ENCODE assay signal across 8 mouse cellular contexts in the genomic region with DNA sequence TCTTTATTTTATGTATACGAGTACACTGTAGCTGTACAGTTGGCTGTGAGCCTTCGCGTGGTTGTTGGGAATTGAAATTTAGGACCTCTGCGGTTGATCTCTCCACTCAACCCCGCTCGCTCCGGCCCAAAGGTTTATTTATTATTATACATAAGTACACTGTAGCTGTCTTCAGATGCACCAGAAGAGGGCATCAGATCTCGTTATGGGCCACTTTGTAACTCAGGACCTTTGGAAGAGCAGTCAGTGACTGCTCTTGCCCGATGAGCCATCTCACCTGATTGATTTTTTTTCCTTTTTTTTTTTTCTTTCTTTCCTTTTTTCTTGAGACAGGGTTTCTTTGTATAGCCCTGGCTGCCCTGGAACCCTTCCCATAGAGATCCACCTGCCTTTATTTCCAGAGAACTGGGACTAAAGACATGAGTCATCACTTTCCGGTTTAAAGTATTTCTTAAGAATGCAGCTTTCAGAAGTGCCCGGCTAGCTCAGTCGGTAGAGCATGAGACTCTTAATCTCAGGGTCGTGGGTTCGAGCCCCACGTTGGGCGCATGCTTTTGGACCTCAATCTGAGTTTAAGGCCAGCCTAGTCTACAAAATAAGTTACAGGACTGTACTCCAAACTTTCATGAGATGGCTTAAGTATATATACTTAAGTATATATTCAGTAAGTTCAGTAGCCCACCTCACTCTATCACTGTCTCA. TPM values are rescaled to one million over a fixed set of nuclear protein-coding genes. Genes with fewer than 3 reads are reported as not detected.
A peak's percentile ranks its signal among the peaks of the same experiment; 100 is the strongest.
DNase-seq lines count a peak whose midpoint lies in the region; ATAC-seq and TF ChIP-seq lines count a peak whose summit lies in the region.

No protein-coding gene starts in this region.

- H3K4me2 ChIP-seq in forebrain, embryonic 16.5 days (ENCODE audit: low read length): no peak overlapping the region
- H3K4me2 ChIP-seq in neural tube, embryonic 13.5 days: peak overlapping the region; percentile 27; the same call in 1 of the 2 replicates

- H3K4me1 ChIP-seq in forebrain, embryonic 10.5 days: peaks cover 36% of the 10 kb centered on the region
- H3K4me1 ChIP-seq in forebrain, embryonic 16.5 days (replicated peaks; ENCODE audit: control insufficient read depth, insufficient read depth, low read length): no peaks in the 10 kb centered on the region
- no peaks in the 10 kb centered on the region for H3K4me1 ChIP-seq in thymus, adult 2 months (replicated peaks; ENCODE audit: control insufficient read depth, insufficient read depth, low read length)
- H3K4me1 ChIP-seq in neural tube, embryonic 13.5 days (replicated peaks): no peaks in the 10 kb centered on the region

- peaks cover 75% of the 10 kb centered on the region for H3K27me3 ChIP-seq in forebrain, embryonic 10.5 days (ENCODE audit: poor library complexity, severe bottlenecking)
- peaks cover 9% of the 10 kb centered on the region for H3K27me3 ChIP-seq in forebrain, embryonic 16.5 days (replicated peaks; ENCODE audit: control insufficient read depth, insufficient read depth, low read length)
- peaks cover 3% of the 10 kb centered on the region; the same call in 1 of the 2 replicates for H3K27me3 ChIP-seq in thymus, adult 2 months (ENCODE audit: control insufficient read depth, insufficient read depth, low read length)
- H3K27me3 ChIP-seq in neural tube, embryonic 13.5 days: peaks cover 53% of the 10 kb centered on the region

- 6% methylated on average over 16 of the region's 16 CpGs for WGBS in forebrain, embryonic 10.5 days
- 10% methylated on average over 16 of the region's 16 CpGs for WGBS in forebrain, embryonic 16.5 days
- WGBS in thymus, adult 2 months: 12% methylated on average over 16 of the region's 16 CpGs
- 9% methylated on average over 16 of the region's 16 CpGs for WGBS in neural tube, embryonic 13.5 days

- no peak overlapping the region for H3K27ac ChIP-seq in forebrain, embryonic 10.5 days
- no peak overlapping the region for H3K27ac ChIP-seq in forebrain, embryonic 16.5 days (ENCODE audit: low read length)
- no peak overlapping the region for H3K27ac ChIP-seq in thymus, adult 2 months (ENCODE audit: control insufficient read depth, insufficient read depth, low read length)
- H3K27ac ChIP-seq in neural tube, embryonic 13.5 days (replicated peaks): no peak overlapping the region

- TF ChIP-seq POLR2A in thymus, adult 2 months (IDR thresholded peaks at IDR 0.05; ENCODE audit: control insufficient read depth, extremely low read depth, insufficient read depth, low read length, poor library complexity): no peak

- DNase-seq in forebrain, embryonic 10.5 days (ENCODE audit: extremely low spot score, low spot score): peak; percentile 70
- DNase-seq in thymus, postnatal 14 days: peak; percentile 37
- DNase-seq in thymus, adult 2 months: no peak
- DNase-seq in fibroblast of lung, adult 2 months (ENCODE audit: low read depth): peak; percentile 51
- peak; percentile 14 to 24 for DNase-seq in kidney, postnatal 36 days
- DNase-seq in cerebellum, postnatal 14 days: no peak

- H3K9ac ChIP-seq in forebrain, embryonic 16.5 days (replicated peaks; ENCODE audit: low read depth, low read length): no peak overlapping the region
- H3K9ac ChIP-seq in neural tube, embryonic 13.5 days: no peak overlapping the region

- TF ChIP-seq CTCF in thymus, adult 2 months (IDR thresholded peaks at IDR 0.05; ENCODE audit: borderline replicate concordance, control insufficient read depth, extremely low read depth, insufficient read depth, low read length, poor library complexity): no peak

- H3K4me3 ChIP-seq in forebrain, embryonic 10.5 days: peak overlapping the region; percentile 42
- H3K4me3 ChIP-seq in forebrain, embryonic 16.5 days (replicated peaks; ENCODE audit: low read length): no peak overlapping the region
- H3K4me3 ChIP-seq in thymus, adult 2 months (ENCODE audit: control insufficient read depth, insufficient read depth, low read length): no peak overlapping the region
- no peak overlapping the region for H3K4me3 ChIP-seq in neural tube, embryonic 13.5 days

- no peaks in the 10 kb centered on the region for H3K36me3 ChIP-seq in forebrain, embryonic 10.5 days (replicated peaks)
- H3K36me3 ChIP-seq in forebrain, embryonic 16.5 days (ENCODE audit: control insufficient read depth, insufficient read depth): no peaks in the 10 kb centered on the region
- H3K36me3 ChIP-seq in thymus, adult 2 months (ENCODE audit: control insufficient read depth, insufficient read depth, low read length): no peaks in the 10 kb centered on the region
- no peaks in the 10 kb centered on the region for H3K36me3 ChIP-seq in neural tube, embryonic 13.5 days

- ATAC-seq in forebrain, embryonic 16.5 days: no peak
- no peak for ATAC-seq in neural tube, embryonic 13.5 days (ENCODE audit: low read depth)

- no peaks in the 10 kb centered on the region for H3K9me3 ChIP-seq in forebrain, embryonic 10.5 days
- no peaks in the 10 kb centered on the region for H3K9me3 ChIP-seq in forebrain, embryonic 16.5 days (ENCODE audit: control insufficient read depth, low read length)
- no peaks in the 10 kb centered on the region for H3K9me3 ChIP-seq in neural tube, embryonic 13.5 days

RNA-seq across cellular contexts. Expression of gene BC107364, which starts 24.2 kb away (rescaled TPM):
- polyA plus RNA-seq in forebrain, embryonic 10.5 days (2016; fragmentation: Nextera tagmentation; extraction: Ambion mirVana): 0.20 TPM in 1 of 2 replicates, not detected in the other
- not detected in 2 replicates for polyA plus RNA-seq in forebrain, embryonic 16.5 days (2015; fragmentation: Nextera tagmentation; extraction: Ambion mirVana)
- 0.09 and 0.32 TPM in 2 replicates for polyA plus RNA-seq in thymus, adult 2 months (2012; rRNA removed)
- not detected in 2 replicates for polyA plus RNA-seq in neural tube, embryonic 13.5 days (2015; fragmentation: Nextera tagmentation; extraction: Ambion mirVana)

Comparison
In these comparisons a context has a peak if more than half of its experiments do, and no peak if none do; other contexts are left out.
1. DNase-seq: peak in forebrain, embryonic 10.5 days (single experiment), thymus, postnatal 14 days (single experiment), fibroblast of lung, adult 2 months (single experiment) and kidney, postnatal 36 days (2 of 2); none in thymus, adult 2 months (single experiment) and cerebellum, postnatal 14 days (0 of 2).